Mouse (Mus musculus) limb, embryonic 10.5 days (tissue): ENCODE data around the gene Hs3st2. TPM values are rescaled to one million over a fixed set of nuclear protein-coding genes. Genes with fewer than 3 reads are reported as not detected.
A peak's percentile ranks its signal among the peaks of the same experiment; 100 is the strongest.

ENCODE experiments used
- DNase-seq: peaks from one replicate; pipeline ENCODE4 v3.0.0-alpha.2; 2017; ENCODE audit warnings: low spot score
- H3K27ac ChIP-seq: fragments of 300-500 bp; sonication (generic); 2 replicates; pipeline ENCODE4 v1.5.1; 2016; ENCODE audit warnings: mild to moderate bottlenecking
- H3K27me3 ChIP-seq: fragments of 300-500 bp; sonication (generic); 2 replicates; pipeline ENCODE4 v1.6.1; 2016; ENCODE audit warnings: low read depth, mild to moderate bottlenecking; ENCODE audit not compliant: poor library complexity, severe bottlenecking
- H3K36me3 ChIP-seq: fragments of 300-500 bp; sonication (generic); 2 replicates; pipeline ENCODE4 v1.6.1; 2016; ENCODE audit warnings: mild to moderate bottlenecking, moderate library complexity
- H3K4me1 ChIP-seq: fragments of 300-500 bp; sonication (generic); 2 replicates; pipeline ENCODE4 v1.6.1; 2016
- H3K4me3 ChIP-seq: fragments of 300-500 bp; sonication (generic); 2 replicates; pipeline ENCODE4 v1.5.1; 2016; ENCODE audit warnings: mild to moderate bottlenecking, moderate library complexity
- H3K9me3 ChIP-seq: fragments of 300-500 bp; sonication (generic); replicated peaks from 2 replicates; pipeline ENCODE4 v1.6.1; 2016; ENCODE audit warnings: mild to moderate bottlenecking
- WGBS: fragments of 180-500 bp; shearing (Covaris S2); methylation state at CpG from one replicate; pipeline ENCODE4 v1.1.7; 2016; 5-methylcytosine and 5-hydroxymethylcytosine counted together
- polyA plus RNA-seq: library from polyadenylated mRNA; unstranded; fragments of >200 nt; fragmentation: Nextera tagmentation; extraction: Ambion mirVana; gene quantifications from 2 replicates; pipeline ENCODE4 v1.2.1, GENCODE M21; 2016

Gene Hs3st2
- polyA plus RNA-seq, 1 experiment from 2014 or later, result not detected

- Histone ChIP-seq H3K27ac (no peak overlapping the region), H3K9me3 (no peaks in the 10 kb centered on the region), H3K36me3 (no peaks in the 10 kb centered on the region), H3K4me3 (no peak overlapping the region), H3K27me3 (no peaks in the 10 kb centered on the region), H3K4me1 (no peaks in the 10 kb centered on the region)
- DNase-seq, result no peak
- WGBS, result 90% methylated on average over 11 of the region's 11 CpGs
Measured at GRCm38 (mm10) chr7:121410716-121411506, 19.3 kb downstream of the Hs3st2 start.

GRCm38 (mm10) chr7:121411507-121411898 is 19.8 kb downstream of the Hs3st2 start:
- no peak for DNase-seq
- WGBS, result 79% methylated on average over 7 of the region's 7 CpGs
- Histone ChIP-seq H3K4me1 (no peaks in the 10 kb centered on the region), H3K9me3 (no peaks in the 10 kb centered on the region), H3K4me3 (no peak overlapping the region), H3K27ac (no peak overlapping the region), H3K27me3 (no peaks in the 10 kb centered on the region), H3K36me3 (no peaks in the 10 kb centered on the region)

- Histone ChIP-seq H3K4me3 (no peak overlapping the region), H3K27ac (no peak overlapping the region), H3K4me1 (peaks cover 19% of the 10 kb centered on the region), H3K27me3 (no peaks in the 10 kb centered on the region), H3K9me3 (no peaks in the 10 kb centered on the region), H3K36me3 (no peaks in the 10 kb centered on the region)
- DNase-seq, result peak; percentile 42
- WGBS, result 74% methylated on average over 6 of the region's 6 CpGs
Measured at GRCm38 (mm10) chr7:121436884-121437283, 45.2 kb downstream of the Hs3st2 start.

- no peaks in the 10 kb centered on the region for H3K9me3 ChIP-seq
- H3K4me1 ChIP-seq, result peaks cover 8% of the 10 kb centered on the region
- H3K4me3 ChIP-seq, result no peak overlapping the region
- H3K27me3 ChIP-seq, result no peaks in the 10 kb centered on the region
- no peak for DNase-seq
- 84% methylated on average over 5 of the region's 5 CpGs for WGBS
- H3K36me3 ChIP-seq, result no peaks in the 10 kb centered on the region
- no peak overlapping the region for H3K27ac ChIP-seq
Measured at GRCm38 (mm10) chr7:121441186-121441585, 49.5 kb downstream of the Hs3st2 start.

GRCm38 (mm10) chr7:121444336-121444735 is 52.7 kb downstream of the Hs3st2 start:
- Histone ChIP-seq H3K27me3 (no peaks in the 10 kb centered on the region), H3K27ac (no peak overlapping the region), H3K4me1 (no peaks in the 10 kb centered on the region), H3K9me3 (no peaks in the 10 kb centered on the region), H3K4me3 (no peak overlapping the region), H3K36me3 (no peaks in the 10 kb centered on the region)
- WGBS, result 65% methylated on average over 7 of the region's 7 CpGs
- no peak for DNase-seq

GRCm38 (mm10) chr7:121446281-121446680 is 54.6 kb downstream of the Hs3st2 start:
- Histone ChIP-seq H3K27ac (no peak overlapping the region), H3K9me3 (no peaks in the 10 kb centered on the region), H3K4me3 (no peak overlapping the region), H3K4me1 (peaks cover 3% of the 10 kb centered on the region; the same call in 1 of the 2 replicates), H3K36me3 (no peaks in the 10 kb centered on the region), H3K27me3 (no peaks in the 10 kb centered on the region)
- WGBS, result 90% methylated on average over 4 of the region's 4 CpGs
- DNase-seq, result no peak

- Histone ChIP-seq H3K36me3 (no peaks in the 10 kb centered on the region), H3K4me3 (no peak overlapping the region), H3K4me1 (peaks cover 8% of the 10 kb centered on the region), H3K27me3 (no peaks in the 10 kb centered on the region), H3K27ac (no peak overlapping the region), H3K9me3 (no peaks in the 10 kb centered on the region)
- no peak for DNase-seq
- 70% methylated on average over 13 of the region's 13 CpGs for WGBS
Measured at GRCm38 (mm10) chr7:121450951-121451843, 59.5 kb downstream of the Hs3st2 start.

GRCm38 (mm10) chr7:121456716-121457115 is 65.1 kb downstream of the Hs3st2 start:
- H3K4me1 ChIP-seq, result peaks cover under 1% of the 10 kb centered on the region; the same call in 1 of the 2 replicates
- WGBS, result 76% methylated on average over 1 of the region's 1 CpGs
- no peak overlapping the region for H3K4me3 ChIP-seq
- no peak for DNase-seq
- H3K9me3 ChIP-seq, result no peaks in the 10 kb centered on the region
- H3K27ac ChIP-seq, result no peak overlapping the region
- no peaks in the 10 kb centered on the region for H3K36me3 ChIP-seq
- H3K27me3 ChIP-seq, result no peaks in the 10 kb centered on the region

- DNase-seq, result no peak
- H3K27ac ChIP-seq, result no peak overlapping the region
- H3K4me3 ChIP-seq, result no peak overlapping the region
- H3K4me1 ChIP-seq, result no peaks in the 10 kb centered on the region
- WGBS, result 67% methylated on average over 3 of the region's 3 CpGs
- no peaks in the 10 kb centered on the region for H3K9me3 ChIP-seq
- no peaks in the 10 kb centered on the region for H3K27me3 ChIP-seq
- no peaks in the 10 kb centered on the region for H3K36me3 ChIP-seq
Measured at GRCm38 (mm10) chr7:121458075-121458474, 66.4 kb downstream of the Hs3st2 start.

GRCm38 (mm10) chr7:121460626-121461025 is 69.0 kb downstream of the Hs3st2 start:
- no peak for DNase-seq
- Histone ChIP-seq H3K27ac (no peak overlapping the region), H3K27me3 (no peaks in the 10 kb centered on the region), H3K4me3 (no peak overlapping the region), H3K36me3 (no peaks in the 10 kb centered on the region), H3K9me3 (no peaks in the 10 kb centered on the region), H3K4me1 (no peaks in the 10 kb centered on the region)
- WGBS, result 79% methylated on average over 6 of the region's 6 CpGs

- H3K27me3 ChIP-seq, result no peaks in the 10 kb centered on the region
- H3K9me3 ChIP-seq, result no peaks in the 10 kb centered on the region
- WGBS, result 92% methylated on average over 5 of the region's 5 CpGs
- H3K36me3 ChIP-seq, result no peaks in the 10 kb centered on the region
- H3K27ac ChIP-seq, result no peak overlapping the region
- no peak for DNase-seq
- H3K4me1 ChIP-seq, result no peaks in the 10 kb centered on the region
- H3K4me3 ChIP-seq, result no peak overlapping the region
Measured at GRCm38 (mm10) chr7:121464441-121464840, 72.8 kb downstream of the Hs3st2 start.

- Histone ChIP-seq H3K27ac (no peak overlapping the region), H3K9me3 (no peaks in the 10 kb centered on the region), H3K27me3 (no peaks in the 10 kb centered on the region), H3K36me3 (no peaks in the 10 kb centered on the region), H3K4me1 (no peaks in the 10 kb centered on the region), H3K4me3 (no peak overlapping the region)
- 80% methylated on average over 1 of the region's 1 CpGs for WGBS
- no peak for DNase-seq
Measured at GRCm38 (mm10) chr7:121465111-121465510, 73.5 kb downstream of the Hs3st2 start.

- H3K9me3 ChIP-seq, result no peaks in the 10 kb centered on the region
- H3K4me3 ChIP-seq, result no peak overlapping the region
- no peaks in the 10 kb centered on the region for H3K27me3 ChIP-seq
- no peaks in the 10 kb centered on the region for H3K36me3 ChIP-seq
- no peak overlapping the region for H3K27ac ChIP-seq
- H3K4me1 ChIP-seq, result no peaks in the 10 kb centered on the region
- DNase-seq, result no peak
- 68% methylated on average over 5 of the region's 5 CpGs for WGBS
Measured at GRCm38 (mm10) chr7:121466331-121466730, 74.7 kb downstream of the Hs3st2 start.
